Mouse (Mus musculus): ENCODE measurements around the gene Tigd3.
"Not testable (repeated sequence)": the region's sequence is repeated elsewhere in the genome, so short reads cannot be mapped to it uniquely, and the experiment has no call there.

The Tigd3 gene

GRCm38 (mm10) chr19:5922119-5922942, 28.4 kb upstream of the Tigd3 start:
- no peak for DNase-seq (ENCODE audit: low spot score)

- no peak for DNase-seq (ENCODE audit: low spot score)
Measured at GRCm38 (mm10) chr19:5921715-5922114, 27.8 kb upstream of the Tigd3 start.

- no peak for DNase-seq (ENCODE audit: low spot score)
Measured at GRCm38 (mm10) chr19:5913007-5913719, 19.2 kb upstream of the Tigd3 start, which contains the start of gene Dpf2. TSS of gene Dpf2 (minus strand) at chr19:5913010.

- peak; percentile 98 for DNase-seq (ENCODE audit: low spot score)
Measured at GRCm38 (mm10) chr19:5912103-5913006, 18.4 kb upstream of the Tigd3 start.

GRCm38 (mm10) chr19:5911430-5912102, 17.6 kb upstream of the Tigd3 start:
- DNase-seq (ENCODE audit: low spot score): no peak

GRCm38 (mm10) chr19:5910221-5910620, 16.3 kb upstream of the Tigd3 start:
- no peak for DNase-seq (ENCODE audit: low spot score)

GRCm38 (mm10) chr19:5907275-5907674, 13.3 kb upstream of the Tigd3 start:
- no peak for DNase-seq (ENCODE audit: low spot score)

- no peak for DNase-seq (ENCODE audit: low spot score)
Measured at GRCm38 (mm10) chr19:5893282-5894001, 507 bp downstream of the Tigd3 start.

GRCm38 (mm10) chr19:5892735-5893134, 1.2 kb downstream of the Tigd3 start:
- DNase-seq (ENCODE audit: low spot score): no peak

GRCm38 (mm10) chr19:5892262-5892661, 1.7 kb downstream of the Tigd3 start:
- DNase-seq (ENCODE audit: low spot score): no peak

- DNase-seq (ENCODE audit: low spot score): no peak
Measured at GRCm38 (mm10) chr19:5891521-5892258, 2.3 kb downstream of the Tigd3 start.

GRCm38 (mm10) chr19:5889211-5889610, 4.7 kb downstream of the Tigd3 start:
- no peak for DNase-seq (ENCODE audit: low spot score)

GRCm38 (mm10) chr19:5887234-5887815, 6.6 kb downstream of the Tigd3 start:
- DNase-seq (ENCODE audit: low spot score): no peak

GRCm38 (mm10) chr19:5885838-5886237, 8.1 kb downstream of the Tigd3 start:
- DNase-seq (ENCODE audit: low spot score): no peak

- no peak for DNase-seq (ENCODE audit: low spot score)
Measured at GRCm38 (mm10) chr19:5883935-5884334, 10.0 kb downstream of the Tigd3 start.

GRCm38 (mm10) chr19:5882079-5882478, 11.9 kb downstream of the Tigd3 start:
- DNase-seq (ENCODE audit: low spot score): not testable (repeated sequence)

GRCm38 (mm10) chr19:5881155-5881554, 12.8 kb downstream of the Tigd3 start:
- no peak for DNase-seq (ENCODE audit: low spot score)

GRCm38 (mm10) chr19:5879735-5880134, 14.2 kb downstream of the Tigd3 start:
- no peak for DNase-seq (ENCODE audit: low spot score)

GRCm38 (mm10) chr19:5878916-5879315, 15.0 kb downstream of the Tigd3 start:
- no peak for DNase-seq (ENCODE audit: low spot score)

- DNase-seq (ENCODE audit: low spot score): peak; percentile 34
Measured at GRCm38 (mm10) chr19:5878362-5878722, 15.6 kb downstream of the Tigd3 start.

Measured in yolk sac, embryonic 10.5 days (tissue).